In genomic region chr9:13916837-13917236, GRCm38 (mm10) we compare ENCODE assay signal across 20 mouse cellular contexts.
DNase-seq lines count a peak whose midpoint lies in the region; ATAC-seq lines count a peak whose summit lies in the region.
"Had no signal": no experiment of that assay in that cellular context is flagged by ENCODE, and none has a peak within 500 bp of the region (broad histone marks: within the 10 kb centered on the region; RNA-seq: fewer than 3 reads in every experiment).

No protein-coding gene starts in this region.

- DNase-seq in A20 (ENCODE audit: low read depth, low spot score), result peak; percentile 50
- peak; percentile 20 for DNase-seq in CD4-positive, CD25-positive, alpha-beta regulatory T cell, adult 2 months (ENCODE audit: low read depth, low spot score)
- DNase-seq in neural tube, embryonic 10.5 days (ENCODE audit: extremely low spot score, low spot score), result no peak
- no peak for DNase-seq in right cerebral cortex, postnatal 4 days
- DNase-seq in embryo, embryonic 10.5 days (ENCODE audit: low spot score), result no peak
- DNase-seq: adrenal gland, postnatal 10 days; adrenal gland, postnatal 36 days; cerebellum, adult 18-20 months; cerebellum, adult 9-10 months; cerebellum, postnatal 14 days; embryo, embryonic 11 days; gastrocnemius, postnatal 10 days; gastrocnemius, postnatal 36 days; heart, postnatal 10 days; heart, postnatal 36 days had no signal

- ATAC-seq in activated CD4-positive, CD25-positive, alpha-beta regulatory T cell, adult 4 months, result peak; percentile 46
- ATAC-seq: forebrain, embryonic 13.5 days; forebrain, embryonic 16.5 days; hindbrain, embryonic 16.5 days; intestine, postnatal 0 days had no signal

Comparison
In these comparisons a context has a peak if more than half of its experiments do, and no peak if none do; other contexts are left out.
1. DNase-seq: peak in A20 (single experiment) and CD4-positive, CD25-positive, alpha-beta regulatory T cell, adult 2 months (single experiment); none in neural tube, embryonic 10.5 days (single experiment), right cerebral cortex, postnatal 4 days (single experiment) and embryo, embryonic 10.5 days (single experiment).